In genomic region chr11:87725964-87726562, GRCm38 (mm10) we compare ENCODE assay signal across 9 mouse cellular contexts. TPM values are rescaled to one million over a fixed set of nuclear protein-coding genes. Genes with fewer than 3 reads are reported as not detected.
DNase-seq lines count a peak whose midpoint lies in the region; ATAC-seq lines count a peak whose summit lies in the region.
"Had no signal": no experiment of that assay in that cellular context is flagged by ENCODE, and none has a peak within 500 bp of the region (broad histone marks: within the 10 kb centered on the region; RNA-seq: fewer than 3 reads in every experiment).

No protein-coding gene starts in this region.

- ATAC-seq in heart, embryonic 13.5 days (ENCODE audit: extremely low read depth, insufficient number of reproducible peaks, low FRiP score, low TSS enrichment), result peak; percentile 58
- no peak for ATAC-seq in hindbrain, embryonic 12.5 days (ENCODE audit: low FRiP score)
- ATAC-seq in megakaryocyte-erythroid progenitor cell, adult 5-6 weeks (replicated peaks; ENCODE audit: low FRiP score, low TSS enrichment, poor library complexity, severe bottlenecking), result peak; percentile 86

- peak overlapping the region; percentile 80 for H3K27ac ChIP-seq in heart, embryonic 13.5 days (replicated peaks)
- peak overlapping the region; percentile 18 for H3K27ac ChIP-seq in hindbrain, embryonic 12.5 days
- H3K27ac ChIP-seq: macrophage had no signal

- H3K9me3 ChIP-seq in heart, embryonic 13.5 days, result no peaks in the 10 kb centered on the region
- no peaks in the 10 kb centered on the region for H3K9me3 ChIP-seq in hindbrain, embryonic 12.5 days (replicated peaks)

- H3K4me1 ChIP-seq in heart, embryonic 13.5 days, result peaks cover 47% of the 10 kb centered on the region
- peaks cover 18% of the 10 kb centered on the region for H3K4me1 ChIP-seq in hindbrain, embryonic 12.5 days

- peak overlapping the region; percentile 47 for H3K4me2 ChIP-seq in heart, embryonic 13.5 days
- 0 out of 2 replicates have a peak overlapping the region, but pooled peaks have one; percentile 5 for H3K4me2 ChIP-seq in hindbrain, embryonic 12.5 days (replicated peaks)

- H3K36me3 ChIP-seq in heart, embryonic 13.5 days, result no peaks in the 10 kb centered on the region
- no peaks in the 10 kb centered on the region for H3K36me3 ChIP-seq in hindbrain, embryonic 12.5 days

- H3K27me3 ChIP-seq in heart, embryonic 13.5 days (replicated peaks), result peaks cover 8% of the 10 kb centered on the region; the same call in 1 of the 2 replicates
- H3K27me3 ChIP-seq in hindbrain, embryonic 12.5 days, result no peaks in the 10 kb centered on the region; the same call in 1 of the 2 replicates

- peak overlapping the region; percentile 61 for H3K9ac ChIP-seq in heart, embryonic 13.5 days
- H3K9ac ChIP-seq in hindbrain, embryonic 12.5 days, result 0 out of 2 replicates have a peak overlapping the region, but pooled peaks have one; percentile 28

- DNase-seq in heart, adult 8-10 months (ENCODE audit: low spot score), result no peak
- peak; percentile 54 for DNase-seq in ZHBTc4 (ENCODE audit: low read depth, low spot score)
- no peak for DNase-seq in ovary, postnatal 36 days (ENCODE audit: low spot score)
- DNase-seq in cerebellum, adult 9-10 months, result no peak
- DNase-seq in right cerebral cortex, postnatal 14 days, result no peak

- WGBS in heart, embryonic 13.5 days, result 4% methylated on average over 6 of the region's 6 CpGs
- WGBS in hindbrain, embryonic 12.5 days, result 33% methylated on average over 6 of the region's 6 CpGs

- no peak overlapping the region for H3K4me3 ChIP-seq in heart, embryonic 13.5 days
- no peak overlapping the region for H3K4me3 ChIP-seq in hindbrain, embryonic 12.5 days

RNA-seq across cellular contexts. Expression of gene Supt4a, which starts 11.3 kb away (rescaled TPM):
- polyA plus RNA-seq in heart, embryonic 13.5 days (2015; fragmentation: Nextera tagmentation; extraction: Ambion mirVana), result 104 and 115 TPM in 2 replicates
- 10 to 100 TPM; 37.1 to 52.2 (median 38.0) TPM for total RNA-seq in heart, adult 8-10 months (2022)
- 129 and 141 TPM in 2 replicates for polyA plus RNA-seq in hindbrain, embryonic 12.5 days (2016; fragmentation: Nextera tagmentation; extraction: Ambion mirVana)
- 146 and 192 TPM in 2 replicates for total RNA-seq in megakaryocyte-erythroid progenitor cell, adult 5-6 weeks (2014; fragmentation: Nextera tagmentation)
- 55.2 and 75.2 TPM in 2 replicates for total RNA-seq in megakaryocyte-erythroid progenitor cell, adult 5-6 weeks (2017)

RNA-seq across cellular contexts. Expression of gene Tspoap1, which starts 34.3 kb away (rescaled TPM):
- polyA plus RNA-seq in heart, embryonic 13.5 days (2015; fragmentation: Nextera tagmentation; extraction: Ambion mirVana), result 0.47 and 0.51 TPM in 2 replicates
- under 1 TPM in 3 of 4 experiments, not detected in 1; 0.14 to 0.25 (median 0.22) TPM for total RNA-seq in heart, adult 8-10 months (2022)
- 30.5 and 32.7 TPM in 2 replicates for polyA plus RNA-seq in hindbrain, embryonic 12.5 days (2016; fragmentation: Nextera tagmentation; extraction: Ambion mirVana)
- 5.5 and 20.3 TPM in 2 replicates for total RNA-seq in megakaryocyte-erythroid progenitor cell, adult 5-6 weeks (2014; fragmentation: Nextera tagmentation)
- 3.5 and 5.4 TPM in 2 replicates for total RNA-seq in megakaryocyte-erythroid progenitor cell, adult 5-6 weeks (2017)
